Mouse (Mus musculus): ENCODE data around the gene Catip. TPM values are rescaled to one million over a fixed set of nuclear protein-coding genes. Genes with fewer than 3 reads are reported as not detected.
A peak's percentile ranks its signal among the peaks of the same experiment; 100 is the strongest.

Gene Catip
- polyA plus RNA-seq, 1 experiment from 2014 or later: 1.1 TPM

DNA sequence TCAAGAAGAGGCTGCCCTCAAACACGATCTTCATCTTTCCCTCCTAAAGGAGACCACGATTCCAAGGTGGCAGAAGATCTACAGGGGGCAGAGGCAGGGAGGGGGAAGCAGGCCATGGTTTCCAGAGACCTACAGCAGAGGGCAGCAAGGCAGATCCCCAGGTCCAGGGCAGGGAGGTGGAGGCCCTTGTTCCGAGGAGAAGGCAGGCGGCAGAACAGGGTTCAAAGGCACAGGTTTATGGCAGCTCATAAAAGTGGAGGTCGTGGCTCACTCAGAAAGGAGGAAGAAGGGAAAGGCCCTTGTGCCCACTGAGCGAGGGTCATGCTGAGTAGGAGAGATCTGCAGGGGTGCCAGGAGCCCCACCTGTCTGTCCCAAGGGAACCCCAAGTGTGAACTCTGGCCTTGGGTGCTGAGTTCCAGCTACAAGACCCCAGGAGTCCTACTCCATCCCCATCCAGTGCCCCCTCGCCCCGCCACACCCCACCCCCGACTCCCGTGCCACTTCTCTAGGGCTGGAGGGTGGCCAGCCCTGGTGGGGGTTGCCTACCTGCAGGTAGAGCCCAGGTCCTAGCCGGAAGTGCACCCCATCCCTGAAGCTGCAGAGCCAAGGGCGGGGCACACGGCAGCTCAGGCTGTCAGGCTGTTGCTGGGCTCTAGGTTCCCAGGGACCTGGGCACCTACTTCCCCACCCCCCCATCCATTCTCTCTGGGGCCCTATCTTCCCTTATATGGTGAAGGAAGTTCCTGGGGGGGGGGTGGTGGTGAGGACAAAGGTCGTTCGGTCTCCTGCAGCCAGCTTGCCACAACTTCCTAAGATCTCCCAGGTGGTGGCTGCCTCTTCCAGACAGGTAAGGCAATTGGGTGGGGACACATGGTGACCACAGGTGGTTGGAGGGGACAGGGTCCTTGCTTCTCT, 46.9 kb downstream of the Catip start, which contains the start of gene Vil1:
TSS of gene Vil1 (plus strand) at position 788 of the 916 bp plus-strand sequence.
- H3K9me3 ChIP-seq (ENCODE audit: control insufficient read depth, low read length): no peaks in the 10 kb centered on the region
- H3K4me1 ChIP-seq (replicated peaks; ENCODE audit: control insufficient read depth, insufficient read depth, low read length): no peaks in the 10 kb centered on the region
- no peak within 1 kb of the TSS for H3K9ac ChIP-seq (ENCODE audit: low read depth, low read length)
- H3K27me3 ChIP-seq (ENCODE audit: control insufficient read depth, insufficient read depth, low read length): no peaks in the 10 kb centered on the region
- 60% methylated on average over 15 of the region's 15 CpGs for WGBS
- ATAC-seq (ENCODE audit: low FRiP score) (no peak), DNase-seq (ENCODE audit: low spot score) (no peak)
- H3K4me3 ChIP-seq (ENCODE audit: low read depth, low read length): no peak within 1 kb of the TSS
- H3K4me2 ChIP-seq (replicated peaks; ENCODE audit: low read depth, low read length): no peak within 1 kb of the TSS
- H3K36me3 ChIP-seq (ENCODE audit: control insufficient read depth, insufficient read depth, low read length): no peaks in the 10 kb centered on the region
- H3K27ac ChIP-seq (ENCODE audit: low read depth, low read length): no peak within 1 kb of the TSS

- no peak overlapping the region for H3K27ac ChIP-seq (ENCODE audit: low read depth, low read length)
- H3K4me2 ChIP-seq (replicated peaks; ENCODE audit: low read depth, low read length): no peak overlapping the region
- 61% methylated on average over 2 of the region's 2 CpGs for WGBS
- H3K4me1 ChIP-seq (replicated peaks; ENCODE audit: control insufficient read depth, insufficient read depth, low read length): no peaks in the 10 kb centered on the region
- H3K4me3 ChIP-seq (ENCODE audit: low read depth, low read length): no peak overlapping the region
- ATAC-seq (ENCODE audit: low FRiP score) (no peak), DNase-seq (ENCODE audit: low spot score) (no peak)
- no peak overlapping the region for H3K9ac ChIP-seq (ENCODE audit: low read depth, low read length)
- no peaks in the 10 kb centered on the region for H3K27me3 ChIP-seq (ENCODE audit: control insufficient read depth, insufficient read depth, low read length)
- H3K36me3 ChIP-seq (ENCODE audit: control insufficient read depth, insufficient read depth, low read length): no peaks in the 10 kb centered on the region
- no peaks in the 10 kb centered on the region for H3K9me3 ChIP-seq (ENCODE audit: control insufficient read depth, low read length)
Measured at GRCm38 (mm10) chr1:74411753-74412325, 49.9 kb downstream of the Catip start.

GRCm38 (mm10) chr1:74412711-74413110, 50.8 kb downstream of the Catip start:
- Histone ChIP-seq H3K27me3 (ENCODE audit: control insufficient read depth, insufficient read depth, low read length) (no peaks in the 10 kb centered on the region), H3K9me3 (ENCODE audit: control insufficient read depth, low read length) (no peaks in the 10 kb centered on the region), H3K9ac (ENCODE audit: low read depth, low read length) (no peak overlapping the region), H3K4me3 (ENCODE audit: low read depth, low read length) (no peak overlapping the region), H3K4me1 (replicated peaks; ENCODE audit: control insufficient read depth, insufficient read depth, low read length) (no peaks in the 10 kb centered on the region), H3K27ac (ENCODE audit: low read depth, low read length) (no peak overlapping the region), H3K36me3 (ENCODE audit: control insufficient read depth, insufficient read depth, low read length) (no peaks in the 10 kb centered on the region), H3K4me2 (replicated peaks; ENCODE audit: low read depth, low read length) (no peak overlapping the region)
- no peak for DNase-seq (ENCODE audit: low spot score)
- ATAC-seq (ENCODE audit: low FRiP score): no peak
- 85% methylated on average over 8 of the region's 8 CpGs for WGBS

DNA sequence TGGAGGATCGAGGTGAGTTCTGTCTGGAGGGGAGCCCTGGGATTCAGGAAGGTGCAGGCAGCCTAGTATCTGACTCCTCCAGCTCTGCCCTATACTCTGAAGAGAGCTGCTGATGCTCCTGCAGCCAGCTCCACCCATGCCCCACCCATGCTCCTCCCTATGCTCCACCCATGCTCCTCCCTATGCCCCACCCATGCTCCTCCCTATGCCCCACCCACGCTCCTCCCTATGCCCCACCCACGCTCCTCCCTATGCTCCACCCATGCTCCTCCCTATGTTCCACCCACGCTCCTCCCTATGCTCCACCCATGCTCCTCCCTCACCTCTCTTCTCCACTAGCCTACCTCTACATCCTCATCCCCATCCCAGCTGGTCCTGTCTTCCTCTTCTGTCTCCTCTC, 53.2 kb downstream of the Catip start:
- Histone ChIP-seq H3K27me3 (ENCODE audit: control insufficient read depth, insufficient read depth, low read length) (no peaks in the 10 kb centered on the region), H3K9me3 (ENCODE audit: control insufficient read depth, low read length) (no peaks in the 10 kb centered on the region), H3K4me1 (replicated peaks; ENCODE audit: control insufficient read depth, insufficient read depth, low read length) (no peaks in the 10 kb centered on the region), H3K27ac (ENCODE audit: low read depth, low read length) (no peak overlapping the region), H3K4me3 (ENCODE audit: low read depth, low read length) (no peak overlapping the region), H3K36me3 (ENCODE audit: control insufficient read depth, insufficient read depth, low read length) (no peaks in the 10 kb centered on the region), H3K4me2 (replicated peaks; ENCODE audit: low read depth, low read length) (no peak overlapping the region), H3K9ac (ENCODE audit: low read depth, low read length) (no peak overlapping the region)
- no peak for ATAC-seq (ENCODE audit: low FRiP score)
- DNase-seq (ENCODE audit: low spot score): peak; percentile 15
- 35% methylated on average over 4 of the region's 4 CpGs for WGBS

MicroRNAs within 50 kb of the gene (microRNA counts, 519-probe panel; counts per million panel counts)
- 4,220 counts per million, percentile 43 among the panel's probes with 10 or more counts for microRNA mmu-miR-26b

Other genes starting within 250 kb of the Catip start
- 16.1 and 17.3 TPM in 2 replicates for gene Tns1, start 237.7 kb upstream of the Catip start, polyA plus RNA-seq (2014; fragmentation: Nextera tagmentation; extraction: Ambion mirVana)
- gene Rufy4, start 236.6 kb upstream of the Catip start, polyA plus RNA-seq (2014; fragmentation: Nextera tagmentation; extraction: Ambion mirVana): 0.56 and 0.66 TPM in 2 replicates
- 0.05 and 0.10 TPM in 2 replicates for gene Cxcr2, start 208.1 kb upstream of the Catip start, polyA plus RNA-seq (2014; fragmentation: Nextera tagmentation; extraction: Ambion mirVana)
- gene Cxcr1, start 167.5 kb upstream of the Catip start, polyA plus RNA-seq (2014; fragmentation: Nextera tagmentation; extraction: Ambion mirVana): 0.15 TPM in 1 of 2 replicates, not detected in the other
- 325 and 330 TPM in 2 replicates for gene Arpc2, start 126.0 kb upstream of the Catip start, polyA plus RNA-seq (2014; fragmentation: Nextera tagmentation; extraction: Ambion mirVana)
- gene Gpbar1, start 83.6 kb upstream of the Catip start, polyA plus RNA-seq (2014; fragmentation: Nextera tagmentation; extraction: Ambion mirVana): 0.32 TPM in 1 of 2 replicates, not detected in the other
- gene Aamp, start 77.4 kb upstream of the Catip start, polyA plus RNA-seq (2014; fragmentation: Nextera tagmentation; extraction: Ambion mirVana): 189 and 198 TPM in 2 replicates
- gene Pnkd, start 77.2 kb upstream of the Catip start, polyA plus RNA-seq (2014; fragmentation: Nextera tagmentation; extraction: Ambion mirVana): 85.4 and 99.4 TPM in 2 replicates
- 8.6 and 9.1 TPM in 2 replicates for gene Tmbim1, start 56.5 kb upstream of the Catip start, polyA plus RNA-seq (2014; fragmentation: Nextera tagmentation; extraction: Ambion mirVana)
- 1.3 and 1.4 TPM in 2 replicates for gene Slc11a1, start 13.1 kb downstream of the Catip start, polyA plus RNA-seq (2014; fragmentation: Nextera tagmentation; extraction: Ambion mirVana)
- gene Ctdsp1, start 29.4 kb downstream of the Catip start, polyA plus RNA-seq (2014; fragmentation: Nextera tagmentation; extraction: Ambion mirVana): 36.3 and 42.0 TPM in 2 replicates
- 0.11 and 0.13 TPM in 2 replicates for gene Vil1, start 47.3 kb downstream of the Catip start, polyA plus RNA-seq (2014; fragmentation: Nextera tagmentation; extraction: Ambion mirVana)
- 88.0 and 91.7 TPM in 2 replicates for gene Cnot9, start 143.9 kb downstream of the Catip start, polyA plus RNA-seq (2014; fragmentation: Nextera tagmentation; extraction: Ambion mirVana)
- 0.49 and 1.0 TPM in 2 replicates for gene Plcd4, start 180.8 kb downstream of the Catip start, polyA plus RNA-seq (2014; fragmentation: Nextera tagmentation; extraction: Ambion mirVana)
- 42.3 and 45.8 TPM in 2 replicates for gene Usp37, start 182.2 kb downstream of the Catip start, polyA plus RNA-seq (2014; fragmentation: Nextera tagmentation; extraction: Ambion mirVana)
- gene Zfp142, start 226.1 kb downstream of the Catip start, polyA plus RNA-seq (2014; fragmentation: Nextera tagmentation; extraction: Ambion mirVana): 8.5 and 9.0 TPM in 2 replicates
- gene Bcs1l, start 226.2 kb downstream of the Catip start, polyA plus RNA-seq (2014; fragmentation: Nextera tagmentation; extraction: Ambion mirVana): 19.8 and 20.8 TPM in 2 replicates
- gene Rnf25, start 239.3 kb downstream of the Catip start, polyA plus RNA-seq (2014; fragmentation: Nextera tagmentation; extraction: Ambion mirVana): 9.2 and 9.6 TPM in 2 replicates
- gene Stk36, start 239.3 kb downstream of the Catip start, polyA plus RNA-seq (2014; fragmentation: Nextera tagmentation; extraction: Ambion mirVana): 20.6 and 23.9 TPM in 2 replicates